Mouse (Mus musculus) retina, postnatal 7 days (tissue): ENCODE results near the gene Exosc7.

ENCODE experiments used
- DNase-seq: peaks from one replicate; pipeline ENCODE4 v3.0.0-alpha.2; 2012; ENCODE audit warnings: low read depth, low spot score

Exosc7 gene

GRCm38 (mm10) chr9:123138891-123139474 is 26.0 kb downstream of the Exosc7 start:
- no peak for DNase-seq

GRCm38 (mm10) chr9:123139887-123140614 is 27.0 kb downstream of the Exosc7 start:
- no peak for DNase-seq

- DNase-seq, result no peak
Observed at GRCm38 (mm10) chr9:123148430-123148829, 35.4 kb downstream of the Exosc7 start.

GRCm38 (mm10) chr9:123150241-123151020 is 37.4 kb downstream of the Exosc7 start, which contains the start of gene Clec3b:
TSS of gene Clec3b (plus strand) at chr9:123150946.
- DNase-seq, result no peak

GRCm38 (mm10) chr9:123151561-123151960 is 38.5 kb downstream of the Exosc7 start:
- no peak for DNase-seq

GRCm38 (mm10) chr9:123152026-123152425 is 39.0 kb downstream of the Exosc7 start:
- DNase-seq, result no peak

GRCm38 (mm10) chr9:123153121-123153520 is 40.1 kb downstream of the Exosc7 start:
- DNase-seq, result no peak

- DNase-seq, result no peak
Observed at GRCm38 (mm10) chr9:123156910-123157361, 43.9 kb downstream of the Exosc7 start.

- no peak for DNase-seq
Observed at GRCm38 (mm10) chr9:123157699-123158098, 44.7 kb downstream of the Exosc7 start.

- DNase-seq, result peak; percentile 24
Observed at GRCm38 (mm10) chr9:123158125-123158836, 45.3 kb downstream of the Exosc7 start.

- peak; percentile 41 for DNase-seq
Observed at GRCm38 (mm10) chr9:123159330-123159729, 46.3 kb downstream of the Exosc7 start.

- no peak for DNase-seq
Observed at GRCm38 (mm10) chr9:123161792-123162191, 48.8 kb downstream of the Exosc7 start.

- DNase-seq, result no peak
Observed at GRCm38 (mm10) chr9:123162985-123163694, 50.1 kb downstream of the Exosc7 start.

GRCm38 (mm10) chr9:123165781-123166443 is 52.9 kb downstream of the Exosc7 start:
- no peak for DNase-seq

- DNase-seq, result no peak
Observed at GRCm38 (mm10) chr9:123173760-123174159, 60.7 kb downstream of the Exosc7 start.

GRCm38 (mm10) chr9:123174356-123174755 is 61.3 kb downstream of the Exosc7 start:
- DNase-seq, result peak; percentile 6

GRCm38 (mm10) chr9:123177380-123178048 is 64.5 kb downstream of the Exosc7 start:
- DNase-seq, result no peak

GRCm38 (mm10) chr9:123180003-123180402 is 67.0 kb downstream of the Exosc7 start:
- no peak for DNase-seq

GRCm38 (mm10) chr9:123183226-123183625 is 70.2 kb downstream of the Exosc7 start:
- no peak for DNase-seq

GRCm38 (mm10) chr9:123185546-123185945 is 72.5 kb downstream of the Exosc7 start:
- no peak for DNase-seq
